Mouse (Mus musculus): ENCODE measurements around the gene Auh. TPM values are rescaled to one million over a fixed set of nuclear protein-coding genes. Genes with fewer than 3 reads are reported as not detected.

The Auh gene
- polyA plus RNA-seq, 1 experiment, result 81.6 TPM

- TF ChIP-seq CTCF (IDR thresholded peaks at IDR 0.05; ENCODE audit: extremely low read depth, insufficient read depth, low read length) (peak; percentile 21; the same call in 1 of the 2 replicates), POLR2A (IDR thresholded peaks at IDR 0.05; ENCODE audit: extremely low read depth, insufficient read depth, low read length) (no peak)
- no peak overlapping the region for H3K27ac ChIP-seq (ENCODE audit: insufficient read depth, low read length)
- H3K4me3 ChIP-seq (ENCODE audit: insufficient read depth, low read length), result no peak overlapping the region
- no peaks in the 10 kb centered on the region; the same call in 1 of the 2 replicates for H3K4me1 ChIP-seq (ENCODE audit: control insufficient read depth, insufficient read depth, low read length)
Observed at GRCm38 (mm10) chr13:52833220-52833619, 96.3 kb downstream of the Auh start.

GRCm38 (mm10) chr13:52832481-52833170, 96.9 kb downstream of the Auh start:
- H3K4me1 ChIP-seq (ENCODE audit: control insufficient read depth, insufficient read depth, low read length), result no peaks in the 10 kb centered on the region; the same call in 1 of the 2 replicates
- H3K4me3 ChIP-seq (ENCODE audit: insufficient read depth, low read length), result no peak overlapping the region
- TF ChIP-seq POLR2A (IDR thresholded peaks at IDR 0.05; ENCODE audit: extremely low read depth, insufficient read depth, low read length) (no peak), CTCF (IDR thresholded peaks at IDR 0.05; ENCODE audit: extremely low read depth, insufficient read depth, low read length) (no peak)
- H3K27ac ChIP-seq (ENCODE audit: insufficient read depth, low read length), result no peak overlapping the region

DNA sequence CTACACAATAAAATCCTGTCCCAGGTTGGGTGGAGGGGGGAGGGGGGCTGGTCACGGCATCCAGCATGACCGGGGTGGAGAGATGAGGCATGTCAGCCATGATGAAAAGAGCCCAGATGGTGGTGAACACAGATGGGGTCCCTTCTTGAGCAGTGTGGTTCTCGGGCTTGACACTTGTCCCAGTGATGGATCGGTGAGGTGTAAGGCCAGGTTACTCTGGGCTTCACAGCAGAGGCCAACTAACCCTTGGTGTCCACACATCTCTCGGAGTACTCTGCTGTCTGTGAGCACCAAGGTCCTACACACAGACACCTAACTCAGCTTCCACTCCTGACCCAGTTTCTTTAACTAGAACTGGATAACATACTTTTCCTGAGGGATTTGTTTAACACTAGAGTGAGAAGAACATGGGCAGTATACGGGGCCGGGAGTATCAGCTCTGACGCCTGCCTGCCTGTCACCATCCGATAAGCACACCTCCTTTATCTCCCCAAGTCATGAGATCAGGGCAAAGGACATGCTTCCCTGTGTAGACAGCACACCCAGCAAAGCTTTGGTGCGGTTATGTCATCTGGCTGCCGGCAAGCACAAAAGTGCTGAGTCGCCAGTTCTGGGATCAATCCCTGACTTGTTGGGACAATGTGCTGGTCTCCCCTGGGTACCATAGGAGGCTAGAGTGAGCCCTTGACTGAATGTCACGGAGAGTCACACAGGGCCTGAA, 98.3 kb downstream of the Auh start:
- H3K27ac ChIP-seq (ENCODE audit: insufficient read depth, low read length), result no peak overlapping the region
- TF ChIP-seq POLR2A (IDR thresholded peaks at IDR 0.05; ENCODE audit: extremely low read depth, insufficient read depth, low read length), result no peak
- TF ChIP-seq CTCF (IDR thresholded peaks at IDR 0.05; ENCODE audit: extremely low read depth, insufficient read depth, low read length), result no peak
- H3K4me3 ChIP-seq (ENCODE audit: insufficient read depth, low read length), result no peak overlapping the region
- no peaks in the 10 kb centered on the region; the same call in 1 of the 2 replicates for H3K4me1 ChIP-seq (ENCODE audit: control insufficient read depth, insufficient read depth, low read length)

DNA sequence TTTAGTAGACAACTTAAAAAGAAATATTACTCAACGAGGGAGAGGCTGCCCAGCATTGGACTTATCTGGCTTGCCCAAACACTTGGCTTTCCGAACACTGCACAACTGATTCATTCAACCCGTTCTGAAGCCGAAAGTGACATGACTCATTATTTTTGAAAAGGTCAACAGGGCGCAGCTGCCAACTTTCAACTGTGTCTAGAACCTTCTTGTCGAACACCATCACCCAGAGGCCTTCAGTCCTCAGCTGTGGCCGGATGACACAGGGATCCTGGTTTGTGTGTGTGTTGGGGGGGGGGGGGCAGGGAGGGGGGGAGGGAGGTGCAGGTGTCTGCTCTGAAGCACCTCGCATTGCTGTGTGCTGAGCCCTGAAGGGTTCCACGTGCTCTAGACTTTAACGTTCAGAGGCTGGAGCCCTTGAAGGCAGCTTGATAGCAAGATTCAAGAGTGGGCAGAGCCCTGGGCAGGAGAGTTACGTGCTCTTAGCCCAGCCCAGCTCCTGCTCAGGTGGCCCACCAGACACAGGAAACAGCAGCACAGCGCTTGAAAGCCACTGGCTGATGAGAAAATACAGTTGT, 100.4 kb downstream of the Auh start:
- TF ChIP-seq CTCF (IDR thresholded peaks at IDR 0.05; ENCODE audit: extremely low read depth, insufficient read depth, low read length), result no peak

DNA sequence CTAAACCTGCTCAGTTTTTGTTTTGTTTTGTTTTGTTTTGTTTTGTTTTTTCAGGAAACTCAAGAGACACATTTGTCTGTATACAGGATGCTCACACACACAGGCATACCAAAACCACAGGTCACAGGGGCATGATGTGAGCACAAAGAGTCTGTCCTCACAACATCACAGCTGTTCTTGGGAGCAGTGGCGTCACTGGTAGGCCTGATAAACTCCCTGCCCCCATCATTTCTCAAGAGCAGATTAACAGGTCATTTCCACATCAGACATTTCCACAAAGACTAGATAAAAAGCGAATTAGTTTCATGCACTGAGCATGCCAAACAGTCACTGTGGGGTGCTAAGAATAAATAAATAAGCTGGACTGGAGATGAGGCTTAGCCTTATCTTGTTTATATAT, 101.3 kb downstream of the Auh start:
- TF ChIP-seq CTCF (IDR thresholded peaks at IDR 0.05; ENCODE audit: extremely low read depth, insufficient read depth, low read length), result no peak
- no peak for TF ChIP-seq POLR2A (IDR thresholded peaks at IDR 0.05; ENCODE audit: extremely low read depth, insufficient read depth, low read length)
- H3K4me1 ChIP-seq (ENCODE audit: control insufficient read depth, insufficient read depth, low read length), result no peaks in the 10 kb centered on the region; the same call in 1 of the 2 replicates
- no peak overlapping the region for H3K27ac ChIP-seq (ENCODE audit: insufficient read depth, low read length)
- no peak overlapping the region for H3K4me3 ChIP-seq (ENCODE audit: insufficient read depth, low read length)

More for the DNA sequence above, 100.4 kb downstream of the Auh start:
- Histone ChIP-seq H3K27ac (ENCODE audit: insufficient read depth, low read length) (no peak overlapping the region), H3K4me3 (ENCODE audit: insufficient read depth, low read length) (no peak overlapping the region), H3K4me1 (ENCODE audit: control insufficient read depth, insufficient read depth, low read length) (no peaks in the 10 kb centered on the region; the same call in 1 of the 2 replicates)

DNA sequence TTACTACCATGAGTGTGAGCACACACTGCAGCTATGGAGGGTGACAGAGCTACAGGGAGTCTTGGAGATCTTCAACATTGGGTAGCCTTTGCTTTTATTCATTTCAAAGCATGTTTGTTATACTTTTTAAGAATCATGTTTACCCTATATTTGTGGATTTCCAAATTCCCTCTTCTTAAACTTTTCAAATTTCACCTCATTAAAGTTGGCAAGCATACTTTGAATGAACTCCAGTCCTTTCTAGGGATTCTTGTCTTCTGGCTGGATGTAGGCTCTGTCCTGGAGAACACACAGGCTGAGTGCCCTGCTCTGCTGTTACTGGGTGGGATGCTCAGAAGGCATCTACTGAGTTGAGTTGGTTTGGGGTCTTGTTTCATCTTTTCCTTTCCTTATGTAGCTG, 102.8 kb downstream of the Auh start:
- TF ChIP-seq CTCF (IDR thresholded peaks at IDR 0.05; ENCODE audit: extremely low read depth, insufficient read depth, low read length), result no peak
- H3K4me1 ChIP-seq (ENCODE audit: control insufficient read depth, insufficient read depth, low read length), result peaks cover 6% of the 10 kb centered on the region
- no peak overlapping the region for H3K4me3 ChIP-seq (ENCODE audit: insufficient read depth, low read length)
- H3K27ac ChIP-seq (ENCODE audit: insufficient read depth, low read length), result no peak overlapping the region

- Histone ChIP-seq H3K4me1 (ENCODE audit: control insufficient read depth, insufficient read depth, low read length) (peaks cover 7% of the 10 kb centered on the region), H3K27ac (ENCODE audit: insufficient read depth, low read length) (no peak overlapping the region), H3K4me3 (ENCODE audit: insufficient read depth, low read length) (no peak overlapping the region)
- TF ChIP-seq CTCF (IDR thresholded peaks at IDR 0.05; ENCODE audit: extremely low read depth, insufficient read depth, low read length), result no peak
- no peak for TF ChIP-seq POLR2A (IDR thresholded peaks at IDR 0.05; ENCODE audit: extremely low read depth, insufficient read depth, low read length)
Observed at GRCm38 (mm10) chr13:52824754-52825153, 104.7 kb downstream of the Auh start.

- no peak for TF ChIP-seq POLR2A (IDR thresholded peaks at IDR 0.05; ENCODE audit: extremely low read depth, insufficient read depth, low read length)
- no peak for TF ChIP-seq CTCF (IDR thresholded peaks at IDR 0.05; ENCODE audit: extremely low read depth, insufficient read depth, low read length)
- Histone ChIP-seq H3K4me1 (ENCODE audit: control insufficient read depth, insufficient read depth, low read length) (peaks cover 15% of the 10 kb centered on the region), H3K27ac (ENCODE audit: insufficient read depth, low read length) (no peak overlapping the region), H3K4me3 (ENCODE audit: insufficient read depth, low read length) (no peak overlapping the region)
Observed at GRCm38 (mm10) chr13:52822165-52823149, 107.0 kb downstream of the Auh start.

DNA sequence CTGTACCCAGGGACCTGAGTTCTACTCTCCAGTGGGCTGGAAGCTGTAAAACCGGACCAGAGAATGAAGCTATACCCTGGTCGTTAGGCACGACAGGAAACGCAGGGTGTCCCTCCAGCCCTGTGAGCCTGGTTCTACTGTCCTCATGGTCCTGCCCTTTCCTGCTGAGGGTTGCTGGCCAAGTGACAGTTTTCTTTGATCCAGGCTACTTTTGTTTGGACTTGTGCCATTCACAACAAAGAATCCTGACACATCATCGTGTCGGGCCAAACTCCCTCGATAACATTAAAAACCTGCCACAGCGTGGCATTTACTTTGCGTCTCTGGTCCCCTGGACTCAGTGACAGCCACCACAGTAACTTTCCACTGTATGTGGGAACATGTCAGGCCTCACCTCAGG, 107.9 kb downstream of the Auh start:
- TF ChIP-seq POLR2A (IDR thresholded peaks at IDR 0.05; ENCODE audit: extremely low read depth, insufficient read depth, low read length) (no peak), CTCF (IDR thresholded peaks at IDR 0.05; ENCODE audit: extremely low read depth, insufficient read depth, low read length) (no peak)

More for the DNA sequence above, 107.9 kb downstream of the Auh start:
- peaks cover 15% of the 10 kb centered on the region for H3K4me1 ChIP-seq (ENCODE audit: control insufficient read depth, insufficient read depth, low read length)
- H3K27ac ChIP-seq (ENCODE audit: insufficient read depth, low read length), result no peak overlapping the region
- no peak overlapping the region for H3K4me3 ChIP-seq (ENCODE audit: insufficient read depth, low read length)
